Mouse (Mus musculus) lung, embryonic 14.5 days (tissue): ENCODE measurements at regions not wholly inside any gene's neighbourhood (a gene's known extent, or its start where the extent isn't known, plus 50 kb on each side); places are given as distances from the start of the nearest gene placed in this dataset.
A peak's percentile ranks its signal among the peaks of the same experiment; 100 is the strongest.

Experiments
- ATAC-seq: fragments of 200-750 bp; cut with Nextera tagmentation; 2 replicates; pipeline ENCODE4 v1.8.0; 2017; ENCODE audit warnings: mild to moderate bottlenecking, moderate TSS enrichment, moderate library complexity; ENCODE audit not compliant: insufficient read depth
- DNase-seq: peaks from one replicate; pipeline ENCODE4 v3.0.0-alpha.2; 2015
- H3K27ac ChIP-seq: fragments of 300-500 bp; sonication (generic); 2 replicates; pipeline ENCODE4 v1.5.1; 2014; ENCODE audit warnings: low read depth, mild to moderate bottlenecking, moderate library complexity
- H3K27me3 ChIP-seq: fragments of 300-500 bp; sonication (generic); 2 replicates; pipeline ENCODE4 v1.6.1; 2014; ENCODE audit warnings: low read length, control low read depth; ENCODE audit not compliant: insufficient read depth
- H3K36me3 ChIP-seq: fragments of 300-500 bp; sonication (generic); 2 replicates; pipeline ENCODE4 v1.6.1; 2014; ENCODE audit warnings: control low read depth; ENCODE audit not compliant: insufficient read depth
- H3K4me1 ChIP-seq: fragments of 300-500 bp; sonication (generic); 2 replicates; pipeline ENCODE4 v1.6.1; 2014; ENCODE audit warnings: antibody characterized with exemption, control low read depth; ENCODE audit not compliant: insufficient read depth
- H3K4me2 ChIP-seq: fragments of 300-500 bp; sonication (generic); 2 replicates; pipeline ENCODE4 v1.6.1; 2014; ENCODE audit warnings: mild to moderate bottlenecking
- H3K4me3 ChIP-seq: fragments of 300-500 bp; sonication (generic); 2 replicates; pipeline ENCODE4 v1.5.1; 2014; ENCODE audit warnings: low read depth, low read length
- H3K9ac ChIP-seq: fragments of 300-500 bp; sonication (generic); 2 replicates; pipeline ENCODE4 v1.6.1; 2014
- H3K9me3 ChIP-seq: fragments of 300-500 bp; sonication (generic); 2 replicates; pipeline ENCODE4 v1.6.1; 2016; ENCODE audit warnings: low read depth, low read length, control low read depth
- CTCF ChIP-seq: IDR thresholded peaks from 2 replicates; pipeline ENCODE4 v1.5.1; 2016; ENCODE audit warnings: antibody characterized with exemption, low read depth
- WGBS: fragments of 180-500 bp; shearing (Covaris S2); extraction: QIAGEN DNeasy Blood & Tissue Kit; methylation state at CpG from one replicate; pipeline ENCODE4 v1.1.7; 2014; 5-methylcytosine and 5-hydroxymethylcytosine counted together

GRCm38 (mm10) chr2:180854349-180855004 is 66.3 kb downstream of the Ythdf1 start:
- no peaks in the 10 kb centered on the region for H3K36me3 ChIP-seq
- H3K9ac ChIP-seq, result no peak overlapping the region
- DNase-seq, result no peak
- H3K4me2 ChIP-seq, result no peak overlapping the region
- no peak overlapping the region for H3K27ac ChIP-seq
- no peak for ATAC-seq
- H3K9me3 ChIP-seq, result no peaks in the 10 kb centered on the region
- H3K27me3 ChIP-seq, result peaks cover 10% of the 10 kb centered on the region; the same call in 1 of the 2 replicates
- H3K4me1 ChIP-seq, result no peaks in the 10 kb centered on the region
- H3K4me3 ChIP-seq, result no peak overlapping the region
- no peak for TF ChIP-seq CTCF
- WGBS, result 6% methylated on average over 8 of the region's 8 CpGs

- no peaks in the 10 kb centered on the region for H3K4me1 ChIP-seq
- no peak for DNase-seq
- H3K4me3 ChIP-seq, result no peak overlapping the region
- H3K27ac ChIP-seq, result no peak overlapping the region
- WGBS, result 79% methylated on average over 8 of the region's 8 CpGs
- ATAC-seq, result no peak
- H3K9me3 ChIP-seq, result no peaks in the 10 kb centered on the region
- H3K9ac ChIP-seq, result no peak overlapping the region
- H3K27me3 ChIP-seq, result no peaks in the 10 kb centered on the region
- no peaks in the 10 kb centered on the region for H3K36me3 ChIP-seq
- no peak for TF ChIP-seq CTCF
- no peak overlapping the region for H3K4me2 ChIP-seq
These were observed 70.8 kb upstream of the Bhlhe23 start for GRCm38 (mm10) chr2:180847497-180847896.

- Histone ChIP-seq H3K4me2 (no peak overlapping the region), H3K4me1 (no peaks in the 10 kb centered on the region), H3K4me3 (no peak overlapping the region), H3K27me3 (no peaks in the 10 kb centered on the region), H3K9me3 (no peaks in the 10 kb centered on the region), H3K36me3 (no peaks in the 10 kb centered on the region), H3K9ac (no peak overlapping the region), H3K27ac (no peak overlapping the region)
- WGBS, result 20% methylated on average over 5 of the region's 5 CpGs
- ATAC-seq (no peak), DNase-seq (peak; percentile 50)
- no peak for TF ChIP-seq CTCF
These were observed 68.3 kb upstream of the Bhlhe23 start for GRCm38 (mm10) chr2:180845011-180845410.

GRCm38 (mm10) chr2:180843669-180844068 is 67.0 kb upstream of the Bhlhe23 start:
- no peak for TF ChIP-seq CTCF
- no peak overlapping the region for H3K9ac ChIP-seq
- no peaks in the 10 kb centered on the region for H3K9me3 ChIP-seq
- 71% methylated on average over 2 of the region's 2 CpGs for WGBS
- DNase-seq, result no peak
- no peak overlapping the region for H3K27ac ChIP-seq
- H3K4me1 ChIP-seq, result no peaks in the 10 kb centered on the region
- no peaks in the 10 kb centered on the region for H3K36me3 ChIP-seq
- no peak for ATAC-seq
- H3K4me3 ChIP-seq, result no peak overlapping the region
- H3K27me3 ChIP-seq, result no peaks in the 10 kb centered on the region
- H3K4me2 ChIP-seq, result no peak overlapping the region

- no peak for ATAC-seq
- H3K9me3 ChIP-seq, result no peaks in the 10 kb centered on the region
- no peak overlapping the region for H3K27ac ChIP-seq
- H3K4me1 ChIP-seq, result no peaks in the 10 kb centered on the region
- WGBS, result 70% methylated on average over 4 of the region's 4 CpGs
- no peak for DNase-seq
- H3K27me3 ChIP-seq, result no peaks in the 10 kb centered on the region
- H3K36me3 ChIP-seq, result no peaks in the 10 kb centered on the region
- no peak overlapping the region for H3K9ac ChIP-seq
- H3K4me3 ChIP-seq, result no peak overlapping the region
- no peak overlapping the region for H3K4me2 ChIP-seq
- TF ChIP-seq CTCF, result no peak
These were observed 62.4 kb upstream of the Bhlhe23 start for GRCm38 (mm10) chr2:180839126-180839525.

GRCm38 (mm10) chr2:180837996-180838395 is 61.3 kb upstream of the Bhlhe23 start:
- H3K9me3 ChIP-seq, result no peaks in the 10 kb centered on the region
- H3K36me3 ChIP-seq, result no peaks in the 10 kb centered on the region
- DNase-seq (no peak), ATAC-seq (no peak)
- H3K9ac ChIP-seq, result no peak overlapping the region
- no peak for TF ChIP-seq CTCF
- WGBS, result 63% methylated on average over 3 of the region's 3 CpGs
- no peak overlapping the region for H3K27ac ChIP-seq
- no peak overlapping the region for H3K4me2 ChIP-seq
- no peak overlapping the region for H3K4me3 ChIP-seq
- no peaks in the 10 kb centered on the region for H3K27me3 ChIP-seq
- no peaks in the 10 kb centered on the region for H3K4me1 ChIP-seq

GRCm38 (mm10) chr2:180837318-180837920 is 60.7 kb upstream of the Bhlhe23 start:
- TF ChIP-seq CTCF, result no peak
- H3K27me3 ChIP-seq, result no peaks in the 10 kb centered on the region
- no peaks in the 10 kb centered on the region for H3K36me3 ChIP-seq
- H3K9ac ChIP-seq, result no peak overlapping the region
- no peak overlapping the region for H3K4me2 ChIP-seq
- DNase-seq (no peak), ATAC-seq (no peak)
- WGBS, result 63% methylated on average over 9 of the region's 9 CpGs
- H3K4me1 ChIP-seq, result no peaks in the 10 kb centered on the region
- no peak overlapping the region for H3K27ac ChIP-seq
- no peak overlapping the region for H3K4me3 ChIP-seq
- H3K9me3 ChIP-seq, result no peaks in the 10 kb centered on the region
